Mouse (Mus musculus) gastrocnemius, postnatal 14 days (tissue): ENCODE results near the gene Clcn1. TPM values are rescaled to one million over a fixed set of nuclear protein-coding genes. Genes with fewer than 3 reads are reported as not detected.

ENCODE experiments used
- DNase-seq: peaks from one replicate; pipeline ENCODE4 v3.0.0; 2021; ENCODE audit warnings: mixed read lengths
- intact Hi-C: fragments of 180-260 bp; cut with DNase I; formaldehyde crosslinking; loops from one replicate; pipeline ENCODE4 v1.15.1; 2025; ENCODE audit warnings: low total_unique reads
- total RNA-seq, 2 experiments: library from RNA; stranded (reverse); gene quantifications; 2 replicates each; pipeline ENCODE4 v1.2.3; 2021

Gene Clcn1
- total RNA-seq, 2 experiments from 2014 or later = 91.9 to 94.4 TPM

GRCm38 (mm10) chr6:42348281-42349005 is 62.0 kb downstream of the Clcn1 start:
- no peak for DNase-seq
- intact Hi-C loops = loop anchor here (5.0 kb wide), 1 partner anchor 34 kb away; no protein-coding TSS in a partner anchor

GRCm38 (mm10) chr6:42349006-42349425 is 62.5 kb downstream of the Clcn1 start:
- peak; percentile 75 for DNase-seq
- intact Hi-C loops = loop anchor here (5.0 kb wide), 1 partner anchor 33 kb away; no protein-coding TSS in a partner anchor

- DNase-seq = peak; percentile 96
- intact Hi-C loops = loop anchor here (5.0 kb wide), 1 partner anchor 33 kb away; no protein-coding TSS in a partner anchor
These were observed 63.0 kb downstream of the Clcn1 start, which contains the start of gene Zyx for GRCm38 (mm10) chr6:42349426-42350020. Zyx (plus strand) TSS chr6:42349630.

- intact Hi-C loops = no loop called here
- DNase-seq = peak; percentile 83
These were observed 63.8 kb downstream of the Clcn1 start for GRCm38 (mm10) chr6:42350021-42350967.

- intact Hi-C loops = no loop called here
- no peak for DNase-seq
These were observed 64.7 kb downstream of the Clcn1 start for GRCm38 (mm10) chr6:42350968-42351775.

- DNase-seq = no peak
- intact Hi-C loops = no loop called here
These were observed 65.4 kb downstream of the Clcn1 start for GRCm38 (mm10) chr6:42351776-42352485.

- intact Hi-C loops = no loop called here
These were observed 66.0 kb downstream of the Clcn1 start for GRCm38 (mm10) chr6:42352486-42352846.

GRCm38 (mm10) chr6:42353180-42353579 is 66.7 kb downstream of the Clcn1 start:
- no peak for DNase-seq
- intact Hi-C loops = no loop called here

More at GRCm38 (mm10) chr6:42352486-42352846, 66.0 kb downstream of the Clcn1 start:
- no peak for DNase-seq

- intact Hi-C loops = no loop called here
- peak; percentile 44 for DNase-seq
These were observed 67.9 kb downstream of the Clcn1 start for GRCm38 (mm10) chr6:42354076-42355019.

- intact Hi-C loops = no loop called here
- no peak for DNase-seq
These were observed 68.9 kb downstream of the Clcn1 start for GRCm38 (mm10) chr6:42355366-42355765.

- intact Hi-C loops = no loop called here
- no peak for DNase-seq
These were observed 69.5 kb downstream of the Clcn1 start for GRCm38 (mm10) chr6:42355794-42356600.

GRCm38 (mm10) chr6:42356913-42357312 is 70.4 kb downstream of the Clcn1 start:
- intact Hi-C loops = no loop called here
- DNase-seq = no peak

GRCm38 (mm10) chr6:42357901-42358300 is 71.4 kb downstream of the Clcn1 start:
- DNase-seq = no peak
- intact Hi-C loops = no loop called here

- no peak for DNase-seq
- intact Hi-C loops = no loop called here
These were observed 72.4 kb downstream of the Clcn1 start for GRCm38 (mm10) chr6:42358901-42359300.

GRCm38 (mm10) chr6:42359364-42360147 is 73.1 kb downstream of the Clcn1 start:
- intact Hi-C loops = no loop called here
- no peak for DNase-seq
